Mouse (Mus musculus) limb, embryonic 11.5 days (tissue): ENCODE results near the gene Catsperg1. TPM values are rescaled to one million over a fixed set of nuclear protein-coding genes. Genes with fewer than 3 reads are reported as not detected.
A peak's percentile ranks its signal among the peaks of the same experiment; 100 is the strongest.

Experiments used
- ATAC-seq: fragments of 200-750 bp; cut with Nextera tagmentation; 2 replicates; pipeline ENCODE4 v1.8.0; 2017; ENCODE audit warnings: low read depth; ENCODE audit not compliant: insufficient number of reproducible peaks, low FRiP score, low TSS enrichment
- DNase-seq: peaks from one replicate; pipeline ENCODE4 v3.0.0-alpha.2; 2015; ENCODE audit warnings: low spot score
- H3K27ac ChIP-seq: fragments of 300-500 bp; sonication (generic); replicated peaks from 2 replicates; pipeline ENCODE4 v1.5.1; 2014; ENCODE audit warnings: low read depth, mild to moderate bottlenecking, low read length
- H3K27me3 ChIP-seq: fragments of 300-500 bp; sonication (generic); 2 replicates; pipeline ENCODE4 v1.6.1; 2014; ENCODE audit warnings: mild to moderate bottlenecking, low read length, mixed read lengths; ENCODE audit not compliant: control insufficient read depth, insufficient read depth
- H3K36me3 ChIP-seq: fragments of 300-500 bp; sonication (generic); 2 replicates; pipeline ENCODE4 v1.6.1; 2014; ENCODE audit warnings: mild to moderate bottlenecking, low read length, moderate library complexity, mixed read lengths; ENCODE audit not compliant: control insufficient read depth, insufficient read depth
- H3K4me1 ChIP-seq: fragments of 300-500 bp; sonication (generic); 2 replicates; pipeline ENCODE4 v1.6.1; 2014; ENCODE audit warnings: low read length, mixed read lengths; ENCODE audit not compliant: control insufficient read depth, insufficient read depth
- H3K4me2 ChIP-seq: fragments of 300-500 bp; sonication (generic); 2 replicates; pipeline ENCODE4 v1.6.1; 2014; ENCODE audit warnings: low read depth, mild to moderate bottlenecking, moderate library complexity; ENCODE audit not compliant: severe bottlenecking
- H3K4me3 ChIP-seq: fragments of 300-500 bp; sonication (generic); 2 replicates; pipeline ENCODE4 v1.5.1; 2014; ENCODE audit warnings: low read depth, low read length
- H3K9ac ChIP-seq: fragments of 300-500 bp; sonication (generic); 2 replicates; pipeline ENCODE4 v1.6.1; 2014; ENCODE audit warnings: mild to moderate bottlenecking, low read length
- H3K9me3 ChIP-seq: fragments of 300-500 bp; sonication (generic); 2 replicates; pipeline ENCODE4 v1.6.1; 2016; ENCODE audit warnings: low read length; ENCODE audit not compliant: control insufficient read depth
- WGBS: fragments of 180-500 bp; shearing (Covaris S2); extraction: QIAGEN DNeasy Blood & Tissue Kit; methylation state at CpG from one replicate; pipeline ENCODE4 v1.1.7; 2014; 5-methylcytosine and 5-hydroxymethylcytosine counted together
- polyA plus RNA-seq: library from polyadenylated mRNA; unstranded; fragments of >200 nt; fragmentation: Nextera tagmentation; extraction: Ambion mirVana; gene quantifications from 2 replicates; pipeline ENCODE4 v1.2.1, GENCODE M21; 2014

Catsperg1 gene
- polyA plus RNA-seq, 1 experiment from 2014 or later, result 0.45 TPM

- Histone ChIP-seq H3K4me2 (peak overlapping the region; percentile 50), H3K27ac (no peak overlapping the region), H3K27me3 (peaks cover 41% of the 10 kb centered on the region), H3K4me3 (peak overlapping the region; percentile 61), H3K4me1 (peaks cover 12% of the 10 kb centered on the region), H3K36me3 (peaks cover 14% of the 10 kb centered on the region), H3K9ac (peak overlapping the region; percentile 30; the same call in 1 of the 2 replicates), H3K9me3 (no peaks in the 10 kb centered on the region; the same call in 1 of the 2 replicates)
- DNase-seq (peak; percentile 44), ATAC-seq (no peak)
- 3% methylated on average over 42 of the region's 43 CpGs for WGBS
Observed at GRCm38 (mm10) chr7:29170755-29171561, 42.9 kb downstream of the Catsperg1 start.

GRCm38 (mm10) chr7:29170066-29170754, 43.6 kb downstream of the Catsperg1 start, which contains the start of the genes Ggn and Spred3:
TSS of gene Ggn (plus strand) at chr7:29170210.
TSS of gene Spred3 (minus strand) at chr7:29170411.
- H3K27me3 ChIP-seq, result peaks cover 41% of the 10 kb centered on the region
- H3K9me3 ChIP-seq, result no peaks in the 10 kb centered on the region; the same call in 1 of the 2 replicates
- peak; percentile 70 for DNase-seq
- H3K4me1 ChIP-seq, result peaks cover 12% of the 10 kb centered on the region
- H3K9ac ChIP-seq, result peak within 1 kb of the TSS; percentile 56
- peaks cover 11% of the 10 kb centered on the region for H3K36me3 ChIP-seq
- H3K4me3 ChIP-seq, result peak within 1 kb of the TSS; percentile 61
- WGBS, result 2% methylated on average over 30 of the region's 30 CpGs
- ATAC-seq, result peak; percentile 48
- H3K4me2 ChIP-seq, result peak within 1 kb of the TSS; percentile 50
- no peak within 1 kb of the TSS for H3K27ac ChIP-seq

- 0% methylated on average over 31 of the region's 39 CpGs for WGBS
Observed at GRCm38 (mm10) chr7:29169231-29170065, 44.4 kb downstream of the Catsperg1 start.

GRCm38 (mm10) chr7:29168791-29169230, 45.0 kb downstream of the Catsperg1 start:
- DNase-seq, result peak; percentile 66
- Histone ChIP-seq H3K36me3 (peaks cover 4% of the 10 kb centered on the region), H3K9ac (peak overlapping the region; percentile 56), H3K4me1 (peaks cover 12% of the 10 kb centered on the region), H3K27me3 (peaks cover 36% of the 10 kb centered on the region), H3K27ac (no peak overlapping the region), H3K4me2 (peak overlapping the region; percentile 50), H3K9me3 (no peaks in the 10 kb centered on the region), H3K4me3 (peak overlapping the region; percentile 61)
- peak; percentile 18; the same call in 1 of the 2 replicates for ATAC-seq
- under 1% methylated on average over 14 of the region's 14 CpGs for WGBS

More at GRCm38 (mm10) chr7:29169231-29170065, 44.4 kb downstream of the Catsperg1 start:
- peaks cover 7% of the 10 kb centered on the region for H3K36me3 ChIP-seq
- H3K4me2 ChIP-seq, result peak overlapping the region; percentile 50
- DNase-seq (peak; percentile 87), ATAC-seq (peak; percentile 67)
- no peaks in the 10 kb centered on the region; the same call in 1 of the 2 replicates for H3K9me3 ChIP-seq
- peaks cover 12% of the 10 kb centered on the region for H3K4me1 ChIP-seq
- H3K27me3 ChIP-seq, result peaks cover 39% of the 10 kb centered on the region
- no peak overlapping the region for H3K27ac ChIP-seq
- H3K9ac ChIP-seq, result peak overlapping the region; percentile 56
- peak overlapping the region; percentile 61 for H3K4me3 ChIP-seq

- Histone ChIP-seq H3K36me3 (peaks cover 2% of the 10 kb centered on the region), H3K9me3 (no peaks in the 10 kb centered on the region), H3K9ac (peak overlapping the region; percentile 41; the same call in 1 of the 2 replicates), H3K27ac (no peak overlapping the region), H3K4me1 (peaks cover 12% of the 10 kb centered on the region), H3K4me3 (peak overlapping the region; percentile 61), H3K4me2 (peak overlapping the region; percentile 50), H3K27me3 (peaks cover 30% of the 10 kb centered on the region)
- WGBS, result 6% methylated on average over 10 of the region's 10 CpGs
- ATAC-seq (no peak), DNase-seq (no peak)
Observed at GRCm38 (mm10) chr7:29168121-29168695, 45.6 kb downstream of the Catsperg1 start.

- Histone ChIP-seq H3K4me1 (peaks cover 15% of the 10 kb centered on the region), H3K27ac (no peak overlapping the region), H3K36me3 (no peaks in the 10 kb centered on the region), H3K4me2 (peak overlapping the region; percentile 50), H3K9ac (no peak overlapping the region), H3K27me3 (peaks cover 24% of the 10 kb centered on the region), H3K4me3 (peak overlapping the region; percentile 61; the same call in 1 of the 2 replicates), H3K9me3 (no peaks in the 10 kb centered on the region)
- 13% methylated on average over 19 of the region's 19 CpGs for WGBS
- no peak for DNase-seq
- ATAC-seq, result no peak
Observed at GRCm38 (mm10) chr7:29167656-29168055, 46.2 kb downstream of the Catsperg1 start.

- 14% methylated on average over 9 of the region's 9 CpGs for WGBS
- Histone ChIP-seq H3K27ac (no peak overlapping the region), H3K27me3 (peaks cover 14% of the 10 kb centered on the region), H3K4me2 (no peak overlapping the region), H3K36me3 (0 out of 2 replicates have a peak, but pooled peaks cover 4% of the 10 kb centered on the region), H3K4me3 (no peak overlapping the region), H3K4me1 (peaks cover 4% of the 10 kb centered on the region), H3K9me3 (no peaks in the 10 kb centered on the region), H3K9ac (no peak overlapping the region)
- peak; percentile 55 for DNase-seq
- ATAC-seq, result no peak
Observed at GRCm38 (mm10) chr7:29162750-29163525, 50.9 kb downstream of the Catsperg1 start.
